Mouse (Mus musculus) MEL-GATA-1-ER (cell line): ENCODE measurements around the gene Lclat1.
A peak's percentile ranks its signal among the peaks of the same experiment; 100 is the strongest.

Experiments used
- DNase-seq: peaks from one replicate; pipeline ENCODE4 v3.0.0-alpha.2; 2012; ENCODE audit warnings: low read depth; ENCODE audit errors: extremely low read depth

Lclat1 gene

DNA sequence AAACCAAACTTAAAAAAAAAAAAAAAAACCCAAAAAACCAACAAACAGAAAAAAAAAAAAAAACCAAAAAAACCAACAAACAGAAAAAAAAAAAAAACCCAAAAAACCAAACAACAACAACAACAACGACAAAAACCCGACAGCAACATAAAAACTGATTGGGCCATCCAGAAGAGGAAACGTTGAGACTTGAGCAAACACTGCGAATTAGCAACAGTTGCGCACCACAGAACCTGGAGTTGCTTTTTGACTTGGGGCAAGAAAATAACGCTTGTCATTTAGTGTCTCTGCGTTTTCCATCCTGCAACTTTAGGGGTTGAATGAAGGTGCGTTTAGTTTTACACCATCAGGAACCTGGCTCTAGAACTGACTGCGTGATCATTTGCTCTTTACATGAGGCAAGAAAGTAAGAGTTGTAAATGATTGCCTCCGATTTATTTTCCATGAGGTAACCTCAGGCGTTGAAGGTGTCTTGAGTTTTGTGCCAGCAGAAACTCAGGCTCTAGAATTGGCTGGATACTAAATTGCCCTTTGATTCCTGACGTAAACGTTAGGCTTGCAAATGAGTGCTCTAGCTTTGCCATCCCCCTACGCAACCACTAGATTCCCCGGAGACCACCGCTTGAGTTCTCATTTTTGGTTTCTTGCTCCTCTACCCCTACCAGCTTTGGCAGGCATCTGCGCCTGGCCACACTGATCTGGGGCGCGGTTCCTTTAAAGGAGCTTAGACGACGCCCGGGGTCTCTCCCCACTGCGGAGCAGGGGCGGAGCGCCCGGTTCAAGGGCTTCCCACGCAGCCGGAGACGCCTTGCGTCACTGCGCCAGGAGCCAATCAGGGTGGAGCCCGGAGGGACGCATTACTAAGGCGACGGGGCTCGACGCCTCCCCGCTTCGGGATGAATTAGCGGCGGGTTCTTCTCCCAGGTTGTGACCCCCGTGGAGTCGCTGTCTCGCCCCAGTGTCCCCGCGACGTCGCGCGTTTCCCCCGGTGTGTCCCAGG lies at the start of gene Lclat1:
Gene Lclat1, plus strand, starts transcription at position 828 of the 1,000 bp plus-strand sequence.
- peak; percentile 83 for DNase-seq

DNA sequence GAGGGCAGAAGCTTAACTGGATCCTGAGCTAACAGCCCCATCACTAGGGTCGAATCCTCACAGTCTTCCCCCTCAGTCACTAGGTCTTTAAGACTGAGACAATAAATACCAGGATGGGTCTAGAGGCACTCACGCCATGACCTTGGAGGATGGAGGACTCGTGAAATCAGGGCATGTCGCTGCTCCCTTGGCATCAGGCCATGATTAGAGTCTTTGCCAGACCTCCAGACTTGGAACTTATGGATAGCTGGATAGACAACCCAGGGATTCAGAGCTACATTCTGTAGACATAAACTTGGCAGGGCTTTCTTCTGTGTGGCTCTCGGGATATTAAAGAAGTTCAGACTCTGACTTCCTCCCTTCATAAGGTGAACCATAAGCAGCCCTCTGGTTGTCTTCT lies 49.5 kb upstream of the Lclat1 start:
- no peak for DNase-seq

DNA sequence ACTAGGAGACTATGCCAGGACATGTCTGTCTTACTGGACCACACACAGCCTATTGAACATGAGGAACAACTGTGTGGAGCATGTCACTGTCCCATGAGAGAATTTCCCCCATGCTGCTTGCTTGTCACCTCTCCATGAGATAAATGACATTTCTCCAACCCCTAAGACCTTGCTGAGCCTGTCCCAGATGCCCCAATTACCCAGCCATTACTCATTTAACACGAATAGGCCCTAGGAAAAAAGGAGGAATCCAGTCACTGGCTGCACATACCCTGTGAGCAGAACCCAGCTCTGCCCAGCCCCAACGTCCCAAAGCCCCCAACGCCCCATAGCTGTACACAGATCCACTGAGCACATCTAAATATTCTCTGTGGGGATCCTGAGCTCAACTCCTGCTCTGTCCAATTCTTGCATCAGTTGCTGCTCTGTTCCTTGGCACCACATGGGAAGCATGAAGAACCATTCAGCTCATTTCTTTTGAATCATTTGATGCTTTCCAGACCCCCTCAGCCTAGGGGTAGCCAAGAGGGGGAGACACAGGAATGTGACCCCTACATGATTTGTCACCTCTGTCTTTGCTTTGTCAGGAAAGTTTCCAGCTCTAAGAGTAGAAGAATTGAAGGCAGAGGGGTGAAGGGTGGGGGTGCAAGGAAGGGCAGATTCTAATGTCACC lies 47.4 kb upstream of the Lclat1 start:
- DNase-seq = no peak

DNA sequence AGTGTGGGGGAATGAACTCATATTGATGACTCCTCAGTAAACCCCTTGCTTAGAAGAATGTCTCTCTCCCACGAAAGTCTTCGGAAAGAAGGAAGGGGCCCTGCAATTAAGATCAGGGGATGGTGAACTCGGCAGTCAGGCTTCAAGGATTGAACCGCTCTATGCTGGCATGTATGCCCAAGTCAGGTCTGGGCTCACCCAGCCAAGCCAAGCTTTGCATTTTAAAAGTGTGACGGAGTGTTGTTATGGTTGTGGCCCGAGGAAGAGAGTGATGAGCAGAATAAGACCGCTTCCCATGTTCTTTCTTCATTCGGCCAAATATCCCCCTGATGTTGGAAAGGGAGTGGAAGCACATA lies 46.9 kb upstream of the Lclat1 start:
- no peak for DNase-seq

DNA sequence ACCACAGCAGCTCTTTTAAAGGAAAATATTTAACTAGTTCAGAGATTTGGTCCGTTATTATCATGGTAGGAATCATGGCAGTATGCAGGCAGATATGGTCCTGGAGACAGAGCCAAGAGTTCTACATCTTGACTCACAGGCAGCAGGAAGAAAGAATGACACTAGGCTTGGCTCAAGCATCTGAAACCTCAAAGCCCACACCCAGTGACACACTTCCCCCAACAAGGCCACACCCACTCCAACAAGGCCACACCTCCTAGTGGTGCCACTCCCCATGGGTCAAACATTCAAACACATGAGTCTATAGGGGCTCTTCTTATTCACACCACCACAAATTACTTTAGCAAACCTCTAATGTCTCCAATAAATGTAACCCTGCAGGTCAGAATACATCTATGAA lies 45.1 kb upstream of the Lclat1 start:
- DNase-seq = no peak

DNA sequence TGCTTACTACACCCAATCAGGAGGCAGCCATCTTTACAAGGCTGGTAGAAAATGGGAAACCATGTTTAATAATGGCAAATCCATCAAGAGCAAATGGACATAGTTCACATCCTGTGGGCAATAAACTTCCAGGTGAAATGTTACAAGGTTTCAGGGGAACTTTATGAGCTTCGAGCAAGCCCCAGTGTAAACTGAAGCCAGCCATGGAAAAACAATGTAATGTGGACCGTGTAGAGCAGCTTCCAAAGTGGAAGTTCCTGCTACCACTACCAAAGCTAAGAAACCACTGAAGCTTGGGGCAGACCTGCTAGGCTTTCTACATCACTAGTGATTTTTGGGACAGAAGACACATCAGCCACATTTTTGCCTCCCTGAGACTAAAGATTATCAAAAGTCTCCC lies 44.5 kb upstream of the Lclat1 start:
- DNase-seq = no peak

DNA sequence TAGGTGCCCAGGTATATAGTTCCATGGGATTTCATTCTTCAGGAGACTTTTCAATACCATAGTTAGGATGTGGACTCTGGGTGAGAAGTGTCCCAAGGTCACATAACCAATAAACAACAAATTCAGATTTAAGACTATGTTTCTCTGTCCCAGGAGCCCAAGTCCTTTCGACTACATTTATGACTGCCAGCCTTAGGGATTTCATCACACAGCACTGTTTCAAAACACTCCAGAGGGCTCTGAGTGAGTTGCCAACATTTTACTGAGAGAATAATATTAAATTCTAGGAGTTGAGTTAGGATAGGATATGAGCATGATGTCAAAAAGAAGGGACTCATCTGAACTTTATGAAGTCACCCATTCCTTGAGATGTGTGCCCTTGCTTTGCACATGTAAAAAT lies 44.0 kb upstream of the Lclat1 start:
- no peak for DNase-seq

DNA sequence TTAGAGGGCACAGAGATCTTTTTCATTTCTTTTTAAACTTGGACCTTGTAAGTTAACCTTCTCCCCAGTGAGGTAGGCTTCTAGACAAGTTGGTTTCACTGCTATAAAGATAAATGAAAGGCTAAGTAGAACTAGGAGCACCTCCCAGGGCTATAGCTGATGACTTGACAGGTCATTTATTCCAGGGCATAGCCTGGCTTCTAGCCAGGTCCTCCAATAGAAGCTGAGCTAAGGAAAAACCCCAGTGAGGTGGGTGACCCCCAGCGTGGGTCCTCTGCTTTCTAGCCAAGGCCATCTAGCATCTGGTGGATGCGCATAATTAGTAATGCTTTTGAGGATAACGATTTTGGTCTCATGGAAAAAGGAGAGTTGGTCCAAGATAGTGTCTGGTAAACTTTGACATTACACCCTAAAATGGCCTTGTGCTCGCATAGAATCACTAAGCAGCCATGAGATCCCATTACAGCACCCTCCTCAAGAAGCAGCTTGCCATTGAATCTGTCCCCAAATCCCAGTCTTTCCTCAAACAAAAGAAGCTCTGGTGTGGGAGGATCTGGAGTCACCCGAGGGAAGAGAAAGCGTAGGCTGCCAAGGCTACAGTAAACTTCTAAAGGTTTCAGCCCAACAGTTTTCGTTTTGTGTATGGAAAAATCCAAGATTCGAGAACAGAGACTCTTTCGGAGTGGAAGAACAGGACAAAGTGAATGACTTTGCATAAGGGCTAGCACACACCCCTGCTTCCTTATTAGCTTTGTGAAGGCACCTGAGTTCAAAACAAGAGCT lies 41.2 kb upstream of the Lclat1 start:
- DNase-seq = no peak

DNA sequence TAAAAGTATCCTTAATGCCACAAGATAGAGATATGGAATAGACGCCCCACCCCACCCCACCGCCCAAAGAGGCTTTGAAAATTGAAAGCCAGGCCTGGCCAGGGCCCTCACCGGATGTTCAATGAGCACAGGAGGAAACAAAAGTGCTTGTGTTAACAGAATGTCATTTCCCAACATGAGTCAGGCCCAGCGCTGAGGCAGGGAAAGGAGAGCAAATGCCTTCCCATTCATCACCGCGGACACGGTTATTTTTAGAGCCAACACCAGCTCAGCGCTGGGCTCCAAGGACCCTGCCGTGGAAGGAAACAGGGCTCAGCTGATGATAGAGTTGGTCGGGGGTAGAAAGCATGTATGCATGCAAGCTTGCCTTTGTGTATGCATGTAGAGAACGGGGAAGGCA lies 40.4 kb upstream of the Lclat1 start:
- DNase-seq = no peak

DNA sequence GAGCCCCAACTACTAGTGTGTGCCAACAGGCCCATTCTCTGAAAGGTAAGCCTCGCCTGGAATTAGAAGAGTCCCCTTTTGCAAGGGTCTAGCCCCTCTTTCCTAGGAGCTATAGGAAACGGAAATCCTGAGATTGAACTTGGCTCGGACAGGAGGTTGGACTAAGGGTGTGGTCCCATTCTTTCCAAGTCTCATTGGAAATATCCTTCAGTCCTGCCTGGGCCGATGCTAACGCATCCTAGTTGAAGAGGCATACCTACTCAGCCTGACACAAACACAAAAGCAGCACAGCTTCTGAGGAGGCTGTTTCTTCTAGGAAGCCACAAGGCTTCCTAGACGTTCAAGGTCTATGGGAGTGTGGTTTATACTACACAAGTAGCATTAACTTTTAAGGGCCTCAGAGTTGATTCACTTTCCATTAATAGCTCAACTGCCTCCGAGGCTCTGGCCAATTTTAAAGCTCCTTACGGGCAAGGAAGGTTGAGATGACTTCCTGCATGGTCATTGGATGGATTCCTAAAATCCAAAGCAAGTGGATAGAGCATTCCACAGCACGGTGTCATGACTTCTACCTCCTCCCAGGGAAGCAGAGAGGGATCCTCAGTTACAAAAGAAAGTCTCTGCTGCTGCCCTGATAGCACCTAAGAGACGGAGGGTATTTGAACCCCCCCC lies 39.3 kb upstream of the Lclat1 start:
- no peak for DNase-seq

DNA sequence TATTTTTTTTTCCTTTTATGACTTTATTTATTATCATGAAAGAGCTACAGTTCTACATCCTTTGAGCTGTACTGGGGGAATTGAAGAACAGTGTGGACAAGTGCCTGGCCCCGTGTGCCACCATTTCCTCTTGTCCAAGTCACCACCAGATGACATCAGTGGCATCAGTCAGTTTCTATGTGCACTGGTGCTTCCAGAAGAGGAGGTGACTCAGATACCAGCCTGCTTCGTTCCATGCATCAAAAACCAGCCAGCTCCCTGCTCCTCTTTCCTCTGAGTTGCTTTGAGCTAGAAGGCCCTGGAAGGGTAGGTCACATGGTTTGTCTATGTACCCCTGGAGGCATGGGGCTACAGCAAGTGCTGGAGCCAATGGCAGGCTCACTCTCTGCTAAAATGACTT lies 37.3 kb upstream of the Lclat1 start:
- DNase-seq = no peak

DNA sequence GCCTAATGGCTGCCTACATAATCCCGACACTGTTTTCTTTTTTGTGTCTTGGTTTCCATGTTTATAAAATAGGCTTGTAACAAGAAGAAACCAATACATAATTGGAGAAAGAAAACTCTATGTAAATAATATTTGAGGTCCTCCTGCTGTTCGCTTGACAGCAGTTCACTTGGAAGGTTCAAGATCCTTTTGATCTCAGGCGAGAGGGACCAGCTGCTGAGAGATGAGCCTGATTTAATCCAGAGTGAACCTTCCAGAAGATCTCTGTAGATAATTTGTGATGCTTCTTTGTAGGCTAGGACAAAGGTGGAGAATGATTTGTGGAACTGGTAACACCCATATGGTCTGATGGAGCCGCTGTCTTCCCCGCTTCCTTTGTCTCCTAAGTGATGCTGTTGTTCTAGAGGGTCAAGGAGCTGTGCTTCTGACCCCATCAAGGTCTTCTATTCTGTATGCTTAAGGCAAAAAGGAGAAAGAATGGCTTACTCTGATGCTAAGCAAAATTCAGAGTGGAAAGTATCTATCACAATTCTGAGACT lies 36.0 kb upstream of the Lclat1 start:
- no peak for DNase-seq

DNA sequence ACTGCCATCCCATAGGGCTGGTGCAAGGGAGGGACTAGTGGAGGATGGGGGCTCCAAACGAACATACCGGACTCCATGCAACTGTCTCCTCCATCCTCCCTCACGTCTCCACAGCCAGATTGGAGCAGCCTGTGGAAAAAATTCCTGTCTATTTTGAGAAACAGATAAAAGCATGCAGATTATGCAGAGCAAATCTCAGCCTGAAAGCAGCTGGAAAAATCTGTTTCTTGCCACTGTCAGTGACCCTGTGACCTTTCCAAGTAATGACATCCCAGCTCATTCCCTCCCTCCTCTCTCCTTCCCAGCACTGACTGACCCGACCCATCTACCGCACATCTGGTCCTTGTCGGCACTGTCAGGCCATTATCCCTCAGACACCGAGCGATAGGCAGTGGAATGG lies 35.5 kb upstream of the Lclat1 start:
- DNase-seq = no peak

DNA sequence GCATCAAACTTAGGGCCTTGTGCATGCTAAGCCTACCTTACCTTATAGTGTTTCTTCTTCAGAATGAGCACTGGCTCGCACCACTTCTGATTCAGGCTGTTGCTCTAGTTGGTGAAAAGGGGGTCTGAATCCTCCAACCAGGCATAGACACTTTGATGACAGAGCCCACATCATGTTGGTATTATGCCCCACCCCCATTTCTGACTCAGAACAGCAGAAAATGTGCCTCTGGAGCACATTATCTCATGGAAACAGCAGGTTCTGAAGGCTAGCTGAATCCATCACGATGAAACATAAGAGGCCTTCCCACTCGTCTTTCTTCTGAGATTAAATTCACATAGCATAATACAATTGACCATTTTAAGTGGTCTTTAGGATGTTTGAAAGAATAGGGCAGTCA lies 33.2 kb upstream of the Lclat1 start:
- no peak for DNase-seq

DNA sequence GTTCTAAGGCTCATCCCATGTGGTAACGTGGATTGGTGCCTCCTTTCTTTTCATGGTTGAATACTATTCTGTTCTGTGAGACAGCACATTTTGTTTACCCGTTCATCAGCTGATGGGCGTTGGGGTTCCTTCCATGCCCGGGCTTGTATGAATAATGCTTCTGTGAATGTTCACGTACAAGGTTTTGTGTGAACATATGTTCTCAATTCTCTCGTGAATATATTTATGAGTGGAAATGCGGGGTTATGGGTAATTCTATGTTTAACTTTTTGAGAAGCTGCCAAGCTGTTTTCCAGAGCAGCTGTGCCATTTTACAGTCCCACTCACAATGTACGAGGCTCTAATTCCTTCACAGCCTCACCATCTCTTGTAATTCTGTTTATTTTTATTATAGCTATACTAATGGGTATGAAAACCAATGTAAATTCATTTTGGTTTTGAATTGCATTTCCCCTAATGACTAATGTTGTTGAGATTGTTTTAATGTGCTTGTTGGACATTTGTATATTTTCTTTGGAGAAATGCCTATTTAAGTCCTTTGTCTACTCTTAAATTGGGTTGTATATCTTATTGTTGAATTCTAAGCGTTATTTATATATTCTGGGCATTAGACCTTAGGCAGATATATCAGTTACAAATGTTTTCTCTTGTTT lies 32.4 kb upstream of the Lclat1 start:
- DNase-seq = no peak

DNA sequence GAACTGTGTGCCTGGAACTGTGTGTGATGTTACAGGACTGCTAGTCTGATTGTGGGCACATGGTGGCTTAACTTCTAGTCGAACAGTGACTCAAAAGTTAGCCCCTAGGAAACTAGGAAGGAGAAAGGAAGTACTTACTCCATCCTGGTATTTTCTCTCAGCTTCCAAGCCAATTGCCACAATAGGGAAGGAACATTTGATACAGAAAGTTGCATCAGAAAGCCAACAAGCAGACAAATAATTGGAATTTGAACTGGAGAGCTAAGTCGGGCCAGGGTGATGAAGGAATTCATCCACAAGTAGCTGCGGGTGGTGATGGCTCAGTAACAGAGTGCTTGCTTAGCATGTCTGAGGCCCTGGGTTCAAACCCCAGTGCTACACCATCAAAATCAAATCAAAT lies 30.1 kb upstream of the Lclat1 start:
- DNase-seq = no peak

DNA sequence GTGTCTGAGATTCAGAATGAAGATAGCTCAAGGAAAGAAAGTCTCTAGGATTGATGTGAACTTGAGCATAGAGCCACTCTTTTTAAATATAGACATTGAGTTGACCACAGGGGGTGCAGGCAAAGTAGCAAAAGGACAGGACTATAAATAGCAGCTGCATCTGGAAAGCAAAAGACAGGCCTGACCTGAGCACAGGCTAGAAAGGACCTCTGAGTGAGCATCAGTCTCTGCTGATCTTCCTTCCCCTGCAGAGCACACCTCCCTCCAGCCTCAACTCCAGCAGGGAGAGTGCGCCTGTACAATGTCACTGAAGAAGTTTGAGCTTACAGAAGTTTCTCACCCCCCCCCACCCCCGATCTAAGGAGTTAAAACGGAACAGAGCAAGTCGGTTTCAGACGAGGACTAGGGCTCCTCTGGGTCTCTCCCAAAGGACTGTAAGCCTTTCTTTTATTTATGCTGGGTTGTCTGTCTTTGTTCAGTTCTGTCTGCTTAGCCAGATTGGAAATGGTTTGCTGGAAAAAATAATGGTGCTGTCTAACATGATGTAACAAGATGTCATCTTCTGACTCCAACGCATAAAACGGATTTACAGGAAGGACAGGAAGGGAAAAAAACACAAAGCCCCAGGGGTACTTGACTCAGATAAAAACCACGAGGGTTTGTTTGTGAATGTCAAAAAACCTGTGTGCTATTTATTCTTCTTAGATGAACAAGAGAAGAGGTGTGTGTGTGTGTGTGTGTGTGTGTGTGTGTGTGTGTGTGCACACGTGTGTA lies 26.2 kb upstream of the Lclat1 start:
- no peak for DNase-seq

DNA sequence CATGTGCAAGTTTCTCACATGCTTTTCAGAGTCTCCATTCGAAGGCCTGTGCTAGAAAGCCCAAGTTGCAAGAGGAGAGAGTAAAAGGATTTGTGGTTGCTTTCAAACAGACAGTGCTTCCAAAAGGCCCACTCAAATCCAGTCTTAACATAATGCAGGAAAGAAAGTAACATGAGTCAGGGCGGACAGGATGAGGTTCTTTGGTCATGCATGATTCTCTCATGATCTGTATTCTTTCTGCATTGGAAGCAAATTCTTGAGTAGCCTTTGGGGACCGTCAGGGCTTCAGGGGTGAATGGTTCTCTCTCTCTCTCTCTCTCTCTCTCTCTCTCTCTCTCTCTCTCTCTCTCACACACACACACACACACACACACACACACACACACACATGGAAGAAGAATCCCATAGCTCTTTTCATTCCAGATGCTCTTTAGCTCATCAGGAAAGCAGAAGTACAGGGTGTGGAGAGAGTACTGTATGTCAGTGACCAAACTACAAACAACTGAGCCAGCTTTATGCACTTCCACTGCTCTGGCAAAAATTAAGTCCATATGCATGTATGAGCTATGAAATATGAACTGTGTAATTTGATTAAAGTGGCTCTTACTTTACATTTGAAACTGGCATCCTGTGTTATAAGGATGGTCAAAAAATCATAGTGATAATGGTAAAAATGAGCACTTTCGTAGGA lies 25.1 kb upstream of the Lclat1 start:
- DNase-seq = no peak
